Mouse (Mus musculus) midbrain, embryonic 13.5 days (tissue): ENCODE measurements at regions not wholly inside any gene's neighbourhood (a gene's known extent, or its start where the extent isn't known, plus 50 kb on each side); places are given as distances from the start of the nearest gene placed in this dataset.

Source experiments
- ATAC-seq: fragments of 200-750 bp; cut with Nextera tagmentation; 2 replicates; pipeline ENCODE4 v1.8.0; 2017; ENCODE audit warnings: mild to moderate bottlenecking, moderate TSS enrichment, moderate library complexity
- H3K27ac ChIP-seq: fragments of 300-500 bp; sonication (generic); 2 replicates; pipeline ENCODE4 v1.5.1; 2015; ENCODE audit warnings: inconsistent platforms, mild to moderate bottlenecking, moderate library complexity
- H3K27me3 ChIP-seq: fragments of 300-500 bp; sonication (generic); 2 replicates; pipeline ENCODE4 v1.6.1; 2015; ENCODE audit warnings: mild to moderate bottlenecking, inconsistent platforms
- H3K36me3 ChIP-seq: fragments of 300-500 bp; sonication (generic); 2 replicates; pipeline ENCODE4 v1.6.1; 2015; ENCODE audit warnings: mild to moderate bottlenecking, inconsistent platforms
- H3K4me1 ChIP-seq: fragments of 300-500 bp; sonication (generic); replicated peaks from 2 replicates; pipeline ENCODE4 v1.6.1; 2015; ENCODE audit warnings: inconsistent platforms
- H3K4me2 ChIP-seq: fragments of 300-500 bp; sonication (generic); replicated peaks from 2 replicates; pipeline ENCODE4 v1.6.1; 2015; ENCODE audit warnings: moderate library complexity, mild to moderate bottlenecking, inconsistent platforms
- H3K4me3 ChIP-seq: fragments of 300-500 bp; sonication (generic); replicated peaks from 2 replicates; pipeline ENCODE4 v1.5.1; 2015; ENCODE audit warnings: mild to moderate bottlenecking, inconsistent platforms
- H3K9ac ChIP-seq: fragments of 300-500 bp; sonication (generic); replicated peaks from 2 replicates; pipeline ENCODE4 v1.6.1; 2015; ENCODE audit warnings: mild to moderate bottlenecking, inconsistent platforms
- H3K9me3 ChIP-seq: fragments of 300-500 bp; sonication (generic); 2 replicates; pipeline ENCODE4 v1.6.1; 2016; ENCODE audit warnings: mild to moderate bottlenecking, inconsistent platforms
- WGBS: fragments of 180-500 bp; shearing (Covaris S2); methylation state at CpG from one replicate; pipeline ENCODE4 v1.1.7; 2015; 5-methylcytosine and 5-hydroxymethylcytosine counted together

GRCm38 (mm10) chr15:63664877-63665276 lies 180.1 kb downstream of the Gsdmc2 start:
- H3K4me1 ChIP-seq, result no peaks in the 10 kb centered on the region
- H3K27ac ChIP-seq, result no peak overlapping the region
- H3K4me2 ChIP-seq, result no peak overlapping the region
- no peaks in the 10 kb centered on the region for H3K36me3 ChIP-seq
- no peak overlapping the region for H3K4me3 ChIP-seq
- no peaks in the 10 kb centered on the region for H3K9me3 ChIP-seq
- H3K27me3 ChIP-seq, result peaks cover 8% of the 10 kb centered on the region; the same call in 1 of the 2 replicates
- no peak overlapping the region for H3K9ac ChIP-seq
- WGBS, result 78% methylated on average over 2 of the region's 2 CpGs
- ATAC-seq, result no peak

DNA sequence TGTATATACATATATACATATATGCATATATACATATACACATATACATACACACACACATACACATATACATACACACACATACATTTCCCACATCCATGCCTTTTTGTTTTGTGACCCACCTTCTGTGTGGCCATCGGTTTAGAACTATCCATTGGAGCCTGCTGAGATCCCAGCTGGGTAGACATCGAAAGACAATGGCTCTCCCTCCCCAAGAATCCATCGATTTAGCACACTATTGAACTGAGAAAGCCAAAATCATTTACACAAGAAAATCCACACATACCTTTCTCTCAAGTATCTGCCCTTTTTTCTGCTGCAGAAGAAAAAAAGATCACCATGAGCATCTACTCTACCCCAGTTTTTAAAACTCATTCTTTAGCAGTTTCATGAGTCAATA lies 182.8 kb downstream of the Gsdmc2 start:
- H3K4me1 ChIP-seq, result no peaks in the 10 kb centered on the region
- H3K4me3 ChIP-seq, result no peak overlapping the region
- H3K27ac ChIP-seq, result no peak overlapping the region
- no peaks in the 10 kb centered on the region for H3K36me3 ChIP-seq
- WGBS, result 70% methylated on average over 3 of the region's 3 CpGs
- no peaks in the 10 kb centered on the region for H3K9me3 ChIP-seq
- no peak for ATAC-seq
- no peaks in the 10 kb centered on the region for H3K27me3 ChIP-seq
- H3K4me2 ChIP-seq, result no peak overlapping the region
- no peak overlapping the region for H3K9ac ChIP-seq

DNA sequence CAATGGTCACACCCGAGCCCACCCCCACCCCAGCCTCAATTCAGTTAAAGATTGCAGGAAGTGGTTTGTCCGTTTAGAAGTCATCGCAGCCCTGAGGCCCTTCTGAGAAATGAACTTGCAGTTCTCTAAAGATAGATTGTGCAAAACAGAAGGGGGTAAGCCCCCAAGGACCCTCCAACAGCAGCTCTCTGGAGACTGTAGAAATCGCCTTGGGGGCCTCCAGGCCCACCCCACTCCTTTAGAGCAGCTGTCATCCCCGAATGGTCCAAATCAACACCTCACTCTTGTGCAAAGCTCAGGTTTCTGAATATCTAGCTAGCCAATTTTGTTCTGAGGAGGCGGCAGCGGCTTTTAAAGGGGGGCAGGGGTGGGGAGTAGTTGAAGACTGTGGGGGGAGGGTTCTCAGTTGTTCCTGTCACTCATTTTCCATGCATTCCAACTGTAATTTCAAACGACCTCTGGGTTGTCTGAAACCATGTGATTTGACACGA lies 186.9 kb downstream of the Gsdmc2 start:
- H3K4me3 ChIP-seq, result no peak overlapping the region
- no peaks in the 10 kb centered on the region for H3K4me1 ChIP-seq
- no peak overlapping the region for H3K4me2 ChIP-seq
- no peaks in the 10 kb centered on the region for H3K36me3 ChIP-seq
- H3K27ac ChIP-seq, result no peak overlapping the region
- no peak overlapping the region for H3K9ac ChIP-seq
- no peaks in the 10 kb centered on the region for H3K9me3 ChIP-seq
- H3K27me3 ChIP-seq, result peaks cover 4% of the 10 kb centered on the region; the same call in 1 of the 2 replicates
- ATAC-seq, result no peak
- WGBS, result 87% methylated on average over 9 of the region's 9 CpGs

GRCm38 (mm10) chr15:63652216-63652961 lies 192.6 kb downstream of the Gsdmc2 start:
- Histone ChIP-seq H3K9ac (no peak overlapping the region), H3K27me3 (peaks cover 13% of the 10 kb centered on the region), H3K4me3 (no peak overlapping the region), H3K4me1 (no peaks in the 10 kb centered on the region), H3K27ac (no peak overlapping the region), H3K4me2 (no peak overlapping the region), H3K9me3 (no peaks in the 10 kb centered on the region), H3K36me3 (no peaks in the 10 kb centered on the region)
- WGBS, result 39% methylated on average over 11 of the region's 11 CpGs
- peak; percentile 67 for ATAC-seq

DNA sequence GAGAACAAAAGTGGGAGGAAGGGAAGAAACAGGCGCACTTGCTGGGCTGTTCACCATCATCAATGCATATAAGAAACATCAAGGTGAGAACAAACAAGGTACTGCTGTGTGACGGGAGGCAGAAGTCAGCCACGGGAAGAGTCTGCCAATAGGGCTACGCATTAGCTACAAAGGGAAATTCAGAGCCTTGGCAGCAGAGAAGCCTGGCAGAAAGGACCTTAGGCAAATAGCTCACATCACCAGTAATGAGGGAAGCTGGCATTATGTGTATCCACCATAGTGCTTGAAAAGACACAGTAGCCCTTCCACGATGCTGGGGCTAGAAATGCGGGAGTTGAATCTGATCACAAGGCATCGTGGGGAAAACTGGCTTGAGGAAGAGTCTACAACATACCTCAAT lies 193.9 kb downstream of the Gsdmc2 start:
- Histone ChIP-seq H3K4me2 (no peak overlapping the region), H3K9ac (no peak overlapping the region), H3K9me3 (no peaks in the 10 kb centered on the region), H3K36me3 (no peaks in the 10 kb centered on the region), H3K4me1 (no peaks in the 10 kb centered on the region), H3K4me3 (no peak overlapping the region), H3K27ac (no peak overlapping the region), H3K27me3 (peaks cover 13% of the 10 kb centered on the region)
- WGBS, result 81% methylated on average over 7 of the region's 7 CpGs
- ATAC-seq, result no peak

- no peak overlapping the region for H3K9ac ChIP-seq
- no peaks in the 10 kb centered on the region for H3K9me3 ChIP-seq
- no peaks in the 10 kb centered on the region for H3K36me3 ChIP-seq
- no peak overlapping the region for H3K4me3 ChIP-seq
- 85% methylated on average over 12 of the region's 12 CpGs for WGBS
- no peaks in the 10 kb centered on the region for H3K4me1 ChIP-seq
- peaks cover 10% of the 10 kb centered on the region for H3K27me3 ChIP-seq
- no peak overlapping the region for H3K27ac ChIP-seq
- no peak overlapping the region for H3K4me2 ChIP-seq
- no peak for ATAC-seq
Measured at GRCm38 (mm10) chr15:63648142-63648989, 196.6 kb downstream of the Gsdmc2 start.

- Histone ChIP-seq H3K4me1 (peaks cover 6% of the 10 kb centered on the region; the same call in 1 of the 2 replicates), H3K4me3 (no peak overlapping the region), H3K27me3 (no peaks in the 10 kb centered on the region), H3K9me3 (no peaks in the 10 kb centered on the region), H3K4me2 (no peak overlapping the region), H3K27ac (no peak overlapping the region), H3K9ac (no peak overlapping the region), H3K36me3 (no peaks in the 10 kb centered on the region)
- no peak for ATAC-seq
Measured at GRCm38 (mm10) chr15:63624814-63625213, 220.2 kb downstream of the Gsdmc2 start.

- Histone ChIP-seq H3K9ac (no peak overlapping the region), H3K9me3 (no peaks in the 10 kb centered on the region), H3K4me2 (no peak overlapping the region), H3K4me3 (no peak overlapping the region), H3K4me1 (peaks cover 6% of the 10 kb centered on the region; the same call in 1 of the 2 replicates), H3K27ac (no peak overlapping the region), H3K36me3 (no peaks in the 10 kb centered on the region), H3K27me3 (no peaks in the 10 kb centered on the region)
- 0 out of 2 replicates have a peak, but pooled peaks have one; percentile 62 for ATAC-seq
- WGBS, result 35% methylated on average over 2 of the region's 2 CpGs
Measured at GRCm38 (mm10) chr15:63624249-63624648, 220.7 kb downstream of the Gsdmc2 start.

DNA sequence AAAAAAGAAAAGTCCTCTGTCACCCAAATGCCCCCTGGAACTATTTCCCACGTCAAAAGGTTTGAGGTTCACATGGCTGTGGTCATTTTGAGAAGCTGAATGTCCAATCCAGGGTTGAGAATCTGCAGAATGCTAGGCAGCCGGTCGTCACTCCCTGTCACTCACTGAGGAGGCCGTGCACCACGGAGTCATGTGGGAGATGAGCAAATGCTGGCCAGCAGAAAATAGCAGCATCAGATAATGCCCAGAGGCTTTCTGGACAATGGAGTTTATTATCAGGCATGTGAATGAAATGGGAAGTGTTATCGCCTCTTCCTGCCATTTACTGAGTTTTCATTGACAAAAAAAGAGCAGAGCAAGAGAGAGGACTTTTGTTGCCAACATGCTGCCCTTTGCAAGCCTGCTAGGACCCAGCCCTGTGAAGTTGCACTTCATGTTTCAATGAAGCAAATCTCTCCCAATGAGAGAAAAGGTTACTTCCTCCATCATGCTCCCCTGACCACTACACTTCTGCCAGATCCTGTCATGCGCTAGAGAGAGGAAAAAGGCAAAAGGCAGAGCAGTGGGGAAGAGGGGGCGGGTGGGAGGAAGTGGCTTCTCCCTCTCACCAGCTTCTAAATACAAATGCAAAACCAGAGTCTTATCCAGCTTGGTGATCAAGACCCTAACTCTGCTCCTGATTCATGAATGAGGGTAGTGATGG lies 228.3 kb downstream of the Gsdmc2 start:
- 77% methylated on average over 8 of the region's 8 CpGs for WGBS
- Histone ChIP-seq H3K4me1 (no peaks in the 10 kb centered on the region), H3K9me3 (no peaks in the 10 kb centered on the region), H3K27ac (no peak overlapping the region), H3K36me3 (no peaks in the 10 kb centered on the region), H3K27me3 (no peaks in the 10 kb centered on the region), H3K4me3 (no peak overlapping the region), H3K4me2 (no peak overlapping the region), H3K9ac (no peak overlapping the region)
- no peak for ATAC-seq

DNA sequence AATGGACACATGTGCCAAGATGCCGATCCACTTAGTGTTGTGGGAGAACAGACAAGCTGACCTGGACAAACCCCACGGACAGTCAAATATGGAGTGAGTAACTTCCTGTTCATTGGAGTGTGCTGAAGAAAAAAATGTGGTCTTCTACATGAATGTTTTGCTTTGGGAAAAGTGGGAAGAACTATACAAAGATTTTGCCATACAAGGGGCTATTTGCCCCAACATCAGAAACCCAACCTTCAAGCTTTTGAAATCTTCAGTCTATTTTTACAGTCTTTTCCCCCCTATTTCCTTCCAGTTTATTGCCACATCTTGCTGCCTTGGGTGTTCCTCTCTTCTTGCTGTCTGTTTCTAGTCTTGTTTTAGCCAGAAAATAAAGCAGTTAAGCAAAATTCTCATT lies 230.8 kb downstream of the Gsdmc2 start:
- H3K36me3 ChIP-seq, result no peaks in the 10 kb centered on the region
- 93% methylated on average over 2 of the region's 2 CpGs for WGBS
- H3K27me3 ChIP-seq, result no peaks in the 10 kb centered on the region
- no peak overlapping the region for H3K9ac ChIP-seq
- no peaks in the 10 kb centered on the region for H3K9me3 ChIP-seq
- no peak overlapping the region for H3K4me3 ChIP-seq
- H3K4me2 ChIP-seq, result no peak overlapping the region
- H3K4me1 ChIP-seq, result no peaks in the 10 kb centered on the region
- no peak for ATAC-seq
- H3K27ac ChIP-seq, result no peak overlapping the region

GRCm38 (mm10) chr15:63613120-63613519 lies 231.9 kb downstream of the Gsdmc2 start:
- no peak overlapping the region for H3K9ac ChIP-seq
- no peak overlapping the region for H3K4me2 ChIP-seq
- no peaks in the 10 kb centered on the region for H3K36me3 ChIP-seq
- no peaks in the 10 kb centered on the region for H3K9me3 ChIP-seq
- no peaks in the 10 kb centered on the region for H3K4me1 ChIP-seq
- no peak overlapping the region for H3K4me3 ChIP-seq
- ATAC-seq, result no peak
- no peaks in the 10 kb centered on the region for H3K27me3 ChIP-seq
- H3K27ac ChIP-seq, result no peak overlapping the region
- WGBS, result 75% methylated on average over 1 of the region's 1 CpGs

GRCm38 (mm10) chr15:63611161-63611560 lies 233.8 kb downstream of the Gsdmc2 start:
- Histone ChIP-seq H3K9me3 (no peaks in the 10 kb centered on the region), H3K27ac (no peak overlapping the region), H3K27me3 (no peaks in the 10 kb centered on the region), H3K4me3 (no peak overlapping the region), H3K9ac (no peak overlapping the region), H3K4me1 (no peaks in the 10 kb centered on the region), H3K36me3 (no peaks in the 10 kb centered on the region), H3K4me2 (no peak overlapping the region)
- ATAC-seq, result no peak
- 87% methylated on average over 3 of the region's 3 CpGs for WGBS
